Mouse (Mus musculus): ENCODE results near the gene Tnfsf13.
"Not testable (repeated sequence)": the region's sequence is repeated elsewhere in the genome, so short reads cannot be mapped to it uniquely, and the experiment has no call there.

GRCm38 (mm10) chr11:69703381-69703780 lies 17.8 kb upstream of the Tnfsf13 start:
- TF ChIP-seq GATA1 (IDR thresholded peaks at IDR 0.05; ENCODE audit: borderline replicate concordance, low read length); FLI1 (IDR thresholded peaks at IDR 0.05; ENCODE audit: low read length): not testable (repeated sequence)

Measured in megakaryocyte, embryonic 14.5 days (primary cell).